Mouse (Mus musculus): ENCODE measurements at regions not wholly inside any gene's neighbourhood (a gene's known extent, or its start where the extent isn't known, plus 50 kb on each side); places are given as distances from the start of the nearest gene placed in this dataset.

DNA sequence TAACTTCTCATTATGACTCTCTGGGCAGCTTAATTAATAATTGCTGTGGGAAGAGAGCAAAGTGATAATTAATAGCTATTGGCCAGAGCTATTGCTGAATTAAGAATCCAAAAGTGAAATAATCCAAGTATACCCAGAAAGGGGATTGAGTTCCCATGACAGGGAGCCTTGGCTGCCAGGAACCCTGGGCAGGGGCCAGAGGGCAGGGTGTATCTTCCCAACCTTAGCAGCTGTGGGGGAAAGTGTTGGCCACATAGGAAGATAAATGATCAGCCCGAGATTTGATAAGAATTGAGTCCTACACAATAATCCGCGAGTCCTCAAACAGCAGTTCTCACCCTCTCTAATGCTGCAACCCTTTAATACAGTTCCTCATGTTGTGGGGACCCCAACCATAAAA, 450.0 kb upstream of the Meis1 start:
- H3K4me1 ChIP-seq (ENCODE audit: control insufficient read depth, insufficient read depth, low read length): no peaks in the 10 kb centered on the region
- H3K27ac ChIP-seq (ENCODE audit: control insufficient read depth, insufficient read depth, low read depth, low read length): no peak overlapping the region
- H3K36me3 ChIP-seq (ENCODE audit: control insufficient read depth, insufficient read depth, low read length): no peaks in the 10 kb centered on the region
- H3K4me3 ChIP-seq (ENCODE audit: control insufficient read depth, low read depth, low read length): no peak overlapping the region
- TF ChIP-seq CTCF (IDR thresholded peaks at IDR 0.05; ENCODE audit: control insufficient read depth, insufficient read depth, insufficient replicate concordance, low read depth, low read length) (no peak), POLR2A (IDR thresholded peaks at IDR 0.05; ENCODE audit: control insufficient read depth, low read depth, low read length) (no peak)
- H3K27me3 ChIP-seq (ENCODE audit: control insufficient read depth, insufficient read depth, low read length): no peaks in the 10 kb centered on the region

- Histone ChIP-seq H3K36me3 (ENCODE audit: control insufficient read depth, insufficient read depth, low read length) (no peaks in the 10 kb centered on the region), H3K4me3 (ENCODE audit: control insufficient read depth, low read depth, low read length) (no peak overlapping the region), H3K27me3 (ENCODE audit: control insufficient read depth, insufficient read depth, low read length) (no peaks in the 10 kb centered on the region), H3K4me1 (ENCODE audit: control insufficient read depth, insufficient read depth, low read length) (peaks cover 6% of the 10 kb centered on the region), H3K27ac (ENCODE audit: control insufficient read depth, insufficient read depth, low read depth, low read length) (no peak overlapping the region)
- TF ChIP-seq POLR2A (IDR thresholded peaks at IDR 0.05; ENCODE audit: control insufficient read depth, low read depth, low read length) (no peak), CTCF (IDR thresholded peaks at IDR 0.05; ENCODE audit: control insufficient read depth, insufficient read depth, insufficient replicate concordance, low read depth, low read length) (no peak)
Measured at GRCm38 (mm10) chr11:19470648-19471341, 452.0 kb upstream of the Meis1 start.

GRCm38 (mm10) chr11:19475068-19475786, 448.9 kb upstream of the Spred2 start:
- no peak overlapping the region for H3K27ac ChIP-seq (ENCODE audit: control insufficient read depth, insufficient read depth, low read depth, low read length)
- no peak overlapping the region for H3K4me3 ChIP-seq (ENCODE audit: control insufficient read depth, low read depth, low read length)
- H3K4me1 ChIP-seq (ENCODE audit: control insufficient read depth, insufficient read depth, low read length): peaks cover 6% of the 10 kb centered on the region
- H3K27me3 ChIP-seq (ENCODE audit: control insufficient read depth, insufficient read depth, low read length): no peaks in the 10 kb centered on the region
- no peaks in the 10 kb centered on the region for H3K36me3 ChIP-seq (ENCODE audit: control insufficient read depth, insufficient read depth, low read length)
- TF ChIP-seq CTCF (IDR thresholded peaks at IDR 0.05; ENCODE audit: control insufficient read depth, insufficient read depth, insufficient replicate concordance, low read depth, low read length) (no peak), POLR2A (IDR thresholded peaks at IDR 0.05; ENCODE audit: control insufficient read depth, low read depth, low read length) (no peak)

DNA sequence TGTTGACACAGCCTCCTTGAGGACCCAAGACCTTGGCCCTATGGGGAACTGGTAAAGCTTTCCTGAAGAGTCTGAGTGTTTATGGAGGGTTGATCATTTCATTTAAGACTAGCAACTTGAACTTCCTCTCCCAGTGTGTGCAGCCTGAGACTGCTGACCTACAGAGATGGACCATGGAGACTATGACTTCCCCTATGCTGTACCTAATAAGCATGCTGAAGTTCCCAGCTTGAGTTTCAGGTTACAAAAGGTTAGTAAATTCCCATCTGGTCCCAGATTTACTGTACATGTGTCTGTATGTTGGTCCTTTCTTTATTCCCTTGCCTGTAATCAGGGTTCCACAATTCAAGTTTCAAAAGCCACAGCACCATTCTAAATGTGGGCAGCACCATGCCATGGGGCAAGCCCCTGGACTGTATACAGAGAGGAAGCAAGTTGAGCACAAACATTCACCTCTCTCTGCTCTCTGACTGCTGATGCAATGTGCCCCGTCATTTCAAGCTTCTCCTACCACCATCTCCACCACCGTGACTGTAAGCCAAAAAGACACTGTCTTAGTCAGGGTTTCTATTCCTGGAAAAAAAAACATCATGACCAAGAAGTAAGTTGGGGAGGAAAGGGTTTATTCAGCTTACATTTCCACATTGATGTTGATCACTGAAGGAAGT, 431.0 kb upstream of the Spred2 start:
- TF ChIP-seq CTCF (IDR thresholded peaks at IDR 0.05; ENCODE audit: control insufficient read depth, insufficient read depth, insufficient replicate concordance, low read depth, low read length) (no peak), POLR2A (IDR thresholded peaks at IDR 0.05; ENCODE audit: control insufficient read depth, low read depth, low read length) (no peak)
- Histone ChIP-seq H3K27ac (ENCODE audit: control insufficient read depth, insufficient read depth, low read depth, low read length) (no peak overlapping the region), H3K4me1 (ENCODE audit: control insufficient read depth, insufficient read depth, low read length) (no peaks in the 10 kb centered on the region), H3K27me3 (ENCODE audit: control insufficient read depth, insufficient read depth, low read length) (no peaks in the 10 kb centered on the region), H3K36me3 (ENCODE audit: control insufficient read depth, insufficient read depth, low read length) (no peaks in the 10 kb centered on the region), H3K4me3 (ENCODE audit: control insufficient read depth, low read depth, low read length) (no peak overlapping the region)

- no peak overlapping the region for H3K27ac ChIP-seq (ENCODE audit: control insufficient read depth, insufficient read depth, low read depth, low read length)
- H3K27me3 ChIP-seq (ENCODE audit: control insufficient read depth, insufficient read depth, low read length): no peaks in the 10 kb centered on the region
- no peak for TF ChIP-seq POLR2A (IDR thresholded peaks at IDR 0.05; ENCODE audit: control insufficient read depth, low read depth, low read length)
- no peak for TF ChIP-seq CTCF (IDR thresholded peaks at IDR 0.05; ENCODE audit: control insufficient read depth, insufficient read depth, insufficient replicate concordance, low read depth, low read length)
- H3K4me3 ChIP-seq (ENCODE audit: control insufficient read depth, low read depth, low read length): no peak overlapping the region
- no peaks in the 10 kb centered on the region for H3K36me3 ChIP-seq (ENCODE audit: control insufficient read depth, insufficient read depth, low read length)
- no peaks in the 10 kb centered on the region for H3K4me1 ChIP-seq (ENCODE audit: control insufficient read depth, insufficient read depth, low read length)
Measured at GRCm38 (mm10) chr11:19521721-19522120, 402.5 kb upstream of the Spred2 start.

DNA sequence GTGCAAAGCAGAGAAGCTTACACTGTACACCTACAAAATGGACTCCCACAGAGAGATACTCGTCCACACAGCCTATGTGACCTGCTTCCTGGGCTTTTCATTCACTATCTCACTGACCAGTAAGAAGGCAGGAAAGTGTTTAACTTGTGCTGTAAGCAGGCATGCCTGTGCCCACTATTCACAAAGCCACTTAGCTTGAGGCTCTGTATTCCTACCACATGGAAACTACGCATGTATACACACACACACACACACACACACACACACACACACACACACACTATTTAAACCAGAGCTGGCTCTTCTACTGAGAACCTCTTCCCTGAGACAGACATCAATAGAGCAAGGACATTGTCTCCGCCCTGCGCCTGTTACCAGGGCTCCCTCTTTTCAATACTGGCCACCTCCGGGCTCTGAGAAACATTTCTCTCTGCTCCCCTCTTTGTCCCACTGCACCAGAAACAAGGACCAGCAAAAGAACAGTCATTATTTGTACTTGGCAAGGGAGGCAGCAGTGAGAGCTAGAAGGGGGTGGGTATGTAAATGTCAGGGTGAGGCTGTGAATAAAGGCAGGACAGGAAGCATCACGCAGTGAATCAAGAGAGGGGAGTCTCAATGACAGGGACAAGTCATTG, 400.2 kb upstream of the Spred2 start:
- H3K27ac ChIP-seq (ENCODE audit: control insufficient read depth, insufficient read depth, low read depth, low read length): no peak overlapping the region
- H3K4me1 ChIP-seq (ENCODE audit: control insufficient read depth, insufficient read depth, low read length): no peaks in the 10 kb centered on the region
- no peaks in the 10 kb centered on the region for H3K36me3 ChIP-seq (ENCODE audit: control insufficient read depth, insufficient read depth, low read length)
- TF ChIP-seq CTCF (IDR thresholded peaks at IDR 0.05; ENCODE audit: control insufficient read depth, insufficient read depth, insufficient replicate concordance, low read depth, low read length) (no peak), POLR2A (IDR thresholded peaks at IDR 0.05; ENCODE audit: control insufficient read depth, low read depth, low read length) (no peak)
- H3K4me3 ChIP-seq (ENCODE audit: control insufficient read depth, low read depth, low read length): no peak overlapping the region
- no peaks in the 10 kb centered on the region for H3K27me3 ChIP-seq (ENCODE audit: control insufficient read depth, insufficient read depth, low read length)

DNA sequence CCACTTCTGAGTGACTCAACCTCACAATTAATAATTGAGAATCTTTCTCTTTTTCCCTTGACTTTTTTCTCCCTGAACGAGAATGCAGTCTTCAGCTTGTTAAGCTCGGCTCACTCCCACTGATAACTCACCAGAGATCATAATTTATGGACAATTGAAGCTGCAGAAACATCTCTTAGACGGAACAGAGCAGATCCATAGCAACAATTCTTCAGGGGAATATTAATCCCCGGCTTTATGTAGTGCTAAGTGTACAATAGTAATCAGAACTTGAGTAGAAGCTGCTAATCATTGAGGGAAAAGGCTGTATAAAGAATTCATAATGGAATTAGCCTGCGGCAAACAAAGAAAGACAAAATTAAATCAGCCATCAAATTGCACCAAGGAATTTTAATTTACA, 395.0 kb upstream of the Spred2 start:
- no peak for TF ChIP-seq CTCF (IDR thresholded peaks at IDR 0.05; ENCODE audit: control insufficient read depth, insufficient read depth, insufficient replicate concordance, low read depth, low read length)
- no peak for TF ChIP-seq POLR2A (IDR thresholded peaks at IDR 0.05; ENCODE audit: control insufficient read depth, low read depth, low read length)
- Histone ChIP-seq H3K36me3 (ENCODE audit: control insufficient read depth, insufficient read depth, low read length) (no peaks in the 10 kb centered on the region), H3K4me3 (ENCODE audit: control insufficient read depth, low read depth, low read length) (no peak overlapping the region), H3K27ac (ENCODE audit: control insufficient read depth, insufficient read depth, low read depth, low read length) (no peak overlapping the region), H3K4me1 (ENCODE audit: control insufficient read depth, insufficient read depth, low read length) (no peaks in the 10 kb centered on the region; the same call in none of the 2 replicates), H3K27me3 (ENCODE audit: control insufficient read depth, insufficient read depth, low read length) (no peaks in the 10 kb centered on the region)

Data from testis, adult 2 months (tissue).